Mouse (Mus musculus): Measurements from ENCODE around the gene Cnn2.

DNA sequence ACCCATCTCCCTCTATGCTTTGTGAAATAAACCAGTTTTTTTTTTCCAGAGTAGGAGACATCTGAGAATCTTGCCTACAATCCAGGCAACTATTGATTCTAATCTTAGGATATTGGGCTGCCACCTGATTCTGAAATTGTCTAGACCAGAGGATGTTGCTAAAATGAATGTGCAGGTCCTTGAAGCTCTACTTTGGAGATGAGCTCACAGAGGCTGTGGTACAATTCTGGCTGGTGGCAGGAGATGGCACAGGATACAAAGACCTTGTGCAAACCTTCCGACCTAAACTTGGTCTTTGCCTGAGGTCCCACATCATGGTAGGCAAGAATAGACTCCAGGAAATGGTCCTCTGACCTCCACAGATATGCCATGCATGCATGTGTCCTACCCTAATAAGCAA, 7.3 kb downstream of the Cnn2 start:
- no peak for TF ChIP-seq CTCF (conservative IDR thresholded peaks at IDR 0.05; ENCODE audit: insufficient read depth, insufficient read length, low read depth, low read length)
- TF ChIP-seq POLR2A (IDR thresholded peaks at IDR 0.05; ENCODE audit: low read depth, low read length), result no peak

Measured in kidney, adult 2 months (tissue).